In genomic region chr1:88869885-88870284, GRCm38 (mm10) we compare ENCODE assay signal across 12 mouse cellular contexts.
A peak's percentile ranks its signal among the peaks of the same experiment; 100 is the strongest.
DNase-seq lines count a peak whose midpoint lies in the region; TF ChIP-seq lines count a peak whose summit lies in the region.
"Had no signal": no experiment of that assay in that cellular context is flagged by ENCODE, and none has a peak within 500 bp of the region (broad histone marks: within the 10 kb centered on the region; RNA-seq: fewer than 3 reads in every experiment).

No protein-coding gene starts in this region.

- intact Hi-C loops in left cerebral cortex, postnatal 36 days (cut with DNase I), result no loop called here

- H3K27ac ChIP-seq in cerebellum, adult 2 months (ENCODE audit: insufficient read depth, low read length), result no peak overlapping the region
- H3K27ac ChIP-seq: embryonic facial prominence, embryonic 15.5 days; liver, embryonic 15.5 days had no signal

- no peak overlapping the region for H3K4me3 ChIP-seq in cerebellum, adult 2 months (replicated peaks; ENCODE audit: insufficient read depth, low read depth, low read length)
- H3K4me3 ChIP-seq: embryonic facial prominence, embryonic 15.5 days; liver, embryonic 15.5 days; megakaryocyte, embryonic 14.5 days had no signal

- WGBS in cerebellum, adult 2 months, result 17% methylated on average over 4 of the region's 4 CpGs

- peak; percentile 36 to 64 for DNase-seq in cerebellum, adult 2 months
- DNase-seq in cerebellum, adult 9-11 months, result no peak
- DNase-seq in retina, adult 2 months (ENCODE audit: low read depth, low spot score), result peak; percentile 16
- no peak for DNase-seq in retina, embryonic 14.5 days (ENCODE audit: low spot score)
- DNase-seq in kidney, adult 9 months, result peak; percentile 47
- DNase-seq in layer of hippocampus, adult 8-10 months (ENCODE audit: low spot score in 2 of 2), result no peak
- DNase-seq in left cerebral cortex, postnatal 36 days (ENCODE audit: low spot score in 2 of 2), result no peak
- no peak for DNase-seq in lung, postnatal 10 days
- DNase-seq: B cell, adult 2 months had no signal

- no peaks in the 10 kb centered on the region for H3K27me3 ChIP-seq in cerebellum, adult 2 months (ENCODE audit: control insufficient read depth, insufficient read depth, low read length)
- H3K27me3 ChIP-seq: embryonic facial prominence, embryonic 15.5 days; liver, embryonic 15.5 days; megakaryocyte, embryonic 14.5 days had no signal

- no peak for TF ChIP-seq POLR2A in cerebellum, adult 2 months (IDR thresholded peaks at IDR 0.05; ENCODE audit: borderline replicate concordance, insufficient read depth, low read length)

- TF ChIP-seq CTCF in cerebellum, adult 2 months (IDR thresholded peaks at IDR 0.05; ENCODE audit: borderline replicate concordance, insufficient read depth, low read depth, low read length), result no peak

- H3K4me1 ChIP-seq in cerebellum, adult 2 months (ENCODE audit: control insufficient read depth, insufficient read depth, low read length), result no peaks in the 10 kb centered on the region
- H3K4me1 ChIP-seq: liver, embryonic 15.5 days; megakaryocyte, embryonic 14.5 days had no signal

Comparison
In these comparisons a context has a peak if more than half of its experiments do, and no peak if none do; other contexts are left out.
1. DNase-seq: peak in cerebellum, adult 2 months (2 of 2), retina, adult 2 months (single experiment) and kidney, adult 9 months (single experiment); none in cerebellum, adult 9-11 months (single experiment), retina, embryonic 14.5 days (single experiment), layer of hippocampus, adult 8-10 months (0 of 2), left cerebral cortex, postnatal 36 days (0 of 2) and lung, postnatal 10 days (single experiment).